28 mouse cellular contexts compared by ENCODE assay signal in the genomic region with DNA sequence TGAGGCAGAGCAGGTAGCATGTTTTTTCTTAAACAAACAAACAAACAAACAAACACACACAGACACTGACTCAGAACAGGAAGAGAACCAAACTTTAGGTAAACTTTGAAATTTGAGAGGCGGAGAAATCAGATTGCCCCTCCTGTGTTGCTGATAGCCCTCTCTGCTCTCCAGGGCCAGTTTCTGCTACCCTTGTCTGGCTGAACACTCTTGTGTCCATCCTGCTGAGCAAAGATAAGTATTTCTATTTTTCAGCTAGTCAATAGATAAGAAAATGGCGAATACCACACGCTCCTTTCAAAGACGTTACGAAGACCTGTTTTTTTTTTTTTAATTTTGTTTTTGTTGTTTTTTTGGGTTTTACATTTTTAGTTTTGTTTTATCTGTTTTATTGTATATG.
"Had no signal": no experiment of that assay in that cellular context is flagged by ENCODE, and none has a peak within 500 bp of the region (broad histone marks: within the 10 kb centered on the region; RNA-seq: fewer than 3 reads in every experiment).

No protein-coding gene starts in this region.

- H3K4me2 ChIP-seq: limb, embryonic 12.5 days; limb, embryonic 13.5 days; limb, embryonic 15.5 days; liver, embryonic 15.5 days; lung, embryonic 14.5 days; lung, embryonic 15.5 days; midbrain, embryonic 12.5 days; midbrain, embryonic 13.5 days; midbrain, embryonic 15.5 days; neural tube, embryonic 12.5 days; neural tube, embryonic 13.5 days had no signal

- ATAC-seq: lung, postnatal 0 days; midbrain, embryonic 13.5 days; midbrain, embryonic 15.5 days; midbrain, embryonic 16.5 days had no signal

- H3K27ac ChIP-seq: left cerebral cortex, adult 2 months; limb, embryonic 10.5 days; limb, embryonic 12.5 days; limb, embryonic 13.5 days; limb, embryonic 15.5 days; liver, embryonic 15.5 days; lung, embryonic 15.5 days; macrophage; midbrain, embryonic 10.5 days; midbrain, embryonic 12.5 days; midbrain, embryonic 13.5 days; midbrain, embryonic 15.5 days; neural tube, embryonic 12.5 days; neural tube, embryonic 13.5 days had no signal

- DNase-seq: layer of hippocampus, postnatal 36 days; left cerebral cortex, postnatal 4 days; lung, adult 18-20 months; lung, adult 2 months; lung, embryonic 14.5 days; lung, postnatal 10 days; lung, postnatal 14 days; lung, postnatal 36 days; lung, postnatal 4 days; midbrain, embryonic 14.5 days had no signal

- H3K36me3 ChIP-seq: limb, embryonic 10.5 days; limb, embryonic 12.5 days; limb, embryonic 13.5 days; limb, embryonic 15.5 days; liver, embryonic 15.5 days; lung, embryonic 15.5 days; midbrain, embryonic 10.5 days; midbrain, embryonic 12.5 days; midbrain, embryonic 13.5 days; midbrain, embryonic 15.5 days; neural tube, embryonic 12.5 days; neural tube, embryonic 13.5 days had no signal

- H3K27me3 ChIP-seq: limb, embryonic 12.5 days; limb, embryonic 13.5 days; limb, embryonic 15.5 days; liver, embryonic 15.5 days; lung, embryonic 15.5 days; megakaryocyte, embryonic 14.5 days; midbrain, embryonic 12.5 days; midbrain, embryonic 13.5 days; midbrain, embryonic 15.5 days; neural tube, embryonic 12.5 days; neural tube, embryonic 13.5 days had no signal

- H3K4me3 ChIP-seq: left cerebral cortex, adult 2 months; limb, embryonic 10.5 days; limb, embryonic 12.5 days; limb, embryonic 13.5 days; limb, embryonic 15.5 days; liver, embryonic 15.5 days; lung, embryonic 15.5 days; megakaryocyte, embryonic 14.5 days; midbrain, embryonic 10.5 days; midbrain, embryonic 12.5 days; midbrain, embryonic 13.5 days; midbrain, embryonic 15.5 days; myocyte; neural tube, embryonic 12.5 days; neural tube, embryonic 13.5 days had no signal

- H3K4me1 ChIP-seq: liver, embryonic 15.5 days; lung, embryonic 15.5 days; megakaryocyte, embryonic 14.5 days; midbrain, embryonic 10.5 days; neural tube, embryonic 12.5 days had no signal

- H3K9me3 ChIP-seq: limb, embryonic 10.5 days; limb, embryonic 12.5 days; limb, embryonic 13.5 days; limb, embryonic 15.5 days; liver, embryonic 15.5 days; lung, embryonic 15.5 days; midbrain, embryonic 10.5 days; midbrain, embryonic 12.5 days; midbrain, embryonic 13.5 days; midbrain, embryonic 15.5 days; neural tube, embryonic 12.5 days; neural tube, embryonic 13.5 days had no signal

- H3K9ac ChIP-seq: limb, embryonic 12.5 days; limb, embryonic 13.5 days; limb, embryonic 15.5 days; liver, embryonic 15.5 days; lung, embryonic 14.5 days; lung, embryonic 15.5 days; midbrain, embryonic 12.5 days; midbrain, embryonic 13.5 days; midbrain, embryonic 15.5 days; neural tube, embryonic 12.5 days; neural tube, embryonic 13.5 days had no signal
